Mouse (Mus musculus) heart, embryonic 16.5 days (tissue): Measurements from ENCODE around the gene Sidt2. TPM values are rescaled to one million over a fixed set of nuclear protein-coding genes. Genes with fewer than 3 reads are reported as not detected.

Experiments
- ATAC-seq: fragments of 200-750 bp; cut with Nextera tagmentation; replicated peaks from 2 replicates; pipeline ENCODE4 v1.8.0; 2017; ENCODE audit warnings: moderate number of reproducible peaks; ENCODE audit not compliant: insufficient read depth, low FRiP score; ENCODE audit errors: extremely low read depth
- H3K27ac ChIP-seq: fragments of 300-500 bp; sonication (generic); 2 replicates; pipeline ENCODE4 v1.5.1; 2014; ENCODE audit warnings: mild to moderate bottlenecking, low read length, control low read depth, moderate library complexity
- H3K27me3 ChIP-seq: fragments of 300-500 bp; sonication (generic); 2 replicates; pipeline ENCODE4 v1.6.1; 2014; ENCODE audit warnings: low read length, mixed read lengths; ENCODE audit not compliant: control insufficient read depth, insufficient read depth
- H3K36me3 ChIP-seq: fragments of 300-500 bp; sonication (generic); 2 replicates; pipeline ENCODE4 v1.6.1; 2014; ENCODE audit not compliant: control insufficient read depth, insufficient read depth
- H3K4me1 ChIP-seq: fragments of 300-500 bp; sonication (generic); 2 replicates; pipeline ENCODE4 v1.6.1; 2014; ENCODE audit warnings: low read length, mixed read lengths; ENCODE audit not compliant: control insufficient read depth, insufficient read depth
- H3K4me2 ChIP-seq: fragments of 300-500 bp; sonication (generic); 2 replicates; pipeline ENCODE4 v1.6.1; 2014; ENCODE audit warnings: low read depth, mild to moderate bottlenecking, control low read depth, low read length
- H3K4me3 ChIP-seq: fragments of 300-500 bp; sonication (generic); 2 replicates; pipeline ENCODE4 v1.5.1; 2014; ENCODE audit warnings: mild to moderate bottlenecking, control low read depth, low read length
- H3K9ac ChIP-seq: fragments of 300-500 bp; sonication (generic); 2 replicates; pipeline ENCODE4 v1.6.1; 2014; ENCODE audit warnings: low read length, control low read depth
- H3K9me3 ChIP-seq: fragments of 300-500 bp; sonication (generic); replicated peaks from 2 replicates; pipeline ENCODE4 v1.6.1; 2016; ENCODE audit warnings: low read length; ENCODE audit not compliant: control insufficient read depth
- WGBS: fragments of 180-500 bp; shearing (Covaris S2); extraction: QIAGEN DNeasy Blood & Tissue Kit; methylation state at CpG from one replicate; pipeline ENCODE4 v1.1.7; 2014; 5-methylcytosine and 5-hydroxymethylcytosine counted together
- polyA plus RNA-seq: library from polyadenylated mRNA; unstranded; fragments of >200 nt; fragmentation: Nextera tagmentation; extraction: Ambion mirVana; gene quantifications from 2 replicates; pipeline ENCODE4 v1.2.1, GENCODE M21; 2015

Sidt2 gene
- polyA plus RNA-seq, 1 experiment from 2014 or later = 36.9 TPM

- no peak for ATAC-seq
- H3K27ac ChIP-seq = no peak overlapping the region
- peaks cover 53% of the 10 kb centered on the region for H3K36me3 ChIP-seq
- no peak overlapping the region for H3K4me3 ChIP-seq
- no peaks in the 10 kb centered on the region for H3K27me3 ChIP-seq
- no peaks in the 10 kb centered on the region for H3K4me1 ChIP-seq
- no peak overlapping the region for H3K4me2 ChIP-seq
- H3K9me3 ChIP-seq = no peaks in the 10 kb centered on the region
- WGBS = 88% methylated on average over 8 of the region's 8 CpGs
- no peak overlapping the region for H3K9ac ChIP-seq
These were observed 12.1 kb downstream of the Sidt2 start for GRCm38 (mm10) chr9:45942916-45943315.

DNA sequence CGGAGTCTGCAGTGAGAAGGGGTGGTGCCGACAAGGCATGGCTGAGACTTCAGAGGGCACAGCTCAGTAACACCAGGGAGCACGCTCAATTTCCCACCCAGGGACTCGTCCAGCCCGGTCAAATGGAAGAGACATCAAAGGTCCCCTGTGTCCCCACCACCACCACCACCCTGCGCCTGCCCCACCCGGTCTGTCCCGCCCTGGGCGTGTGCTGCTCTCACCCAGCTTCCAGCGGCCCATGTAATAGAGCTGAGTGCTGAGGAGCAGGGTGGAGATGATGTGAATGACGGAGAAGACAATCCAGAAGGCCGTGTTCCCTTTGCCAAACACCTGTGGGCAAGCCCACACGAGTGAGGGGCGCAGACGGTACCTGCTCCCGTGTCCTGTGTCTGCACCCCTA, 12.6 kb downstream of the Sidt2 start:
- ATAC-seq = no peak
- Histone ChIP-seq H3K36me3 (peaks cover 53% of the 10 kb centered on the region), H3K27me3 (no peaks in the 10 kb centered on the region), H3K9ac (no peak overlapping the region), H3K9me3 (no peaks in the 10 kb centered on the region), H3K4me2 (no peak overlapping the region), H3K27ac (no peak overlapping the region), H3K4me3 (no peak overlapping the region), H3K4me1 (no peaks in the 10 kb centered on the region)
- WGBS = 92% methylated on average over 16 of the region's 16 CpGs

GRCm38 (mm10) chr9:45941329-45941888, 13.6 kb downstream of the Sidt2 start:
- Histone ChIP-seq H3K4me3 (no peak overlapping the region), H3K4me1 (peaks cover 5% of the 10 kb centered on the region), H3K4me2 (no peak overlapping the region), H3K9me3 (no peaks in the 10 kb centered on the region), H3K27me3 (no peaks in the 10 kb centered on the region), H3K27ac (no peak overlapping the region), H3K36me3 (peaks cover 49% of the 10 kb centered on the region), H3K9ac (no peak overlapping the region)
- 71% methylated on average over 18 of the region's 18 CpGs for WGBS
- ATAC-seq = no peak

DNA sequence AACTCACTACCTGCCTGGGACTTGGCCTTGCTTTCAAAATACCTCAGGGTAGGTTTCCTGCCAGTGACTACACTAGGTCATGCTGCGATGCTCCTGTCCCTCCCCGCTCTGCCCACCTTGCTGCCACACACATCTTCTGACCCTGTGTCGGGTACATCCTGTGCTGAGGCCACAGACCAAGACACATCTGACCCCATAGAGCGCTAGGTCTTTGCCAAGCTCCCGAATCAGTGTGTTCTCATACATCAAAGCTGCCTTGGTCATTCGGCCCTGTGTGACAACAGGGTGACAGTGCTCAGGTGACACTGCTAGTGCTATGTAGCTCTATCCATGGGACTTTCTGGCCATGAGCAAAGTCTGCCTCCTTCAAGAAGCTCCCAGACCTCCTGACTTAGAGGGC, 15.3 kb downstream of the Sidt2 start:
- WGBS = 89% methylated on average over 6 of the region's 6 CpGs
- no peak overlapping the region for H3K9ac ChIP-seq
- no peak overlapping the region for H3K4me3 ChIP-seq
- no peaks in the 10 kb centered on the region for H3K9me3 ChIP-seq
- no peaks in the 10 kb centered on the region for H3K27me3 ChIP-seq
- peaks cover 12% of the 10 kb centered on the region for H3K4me1 ChIP-seq
- peaks cover 45% of the 10 kb centered on the region for H3K36me3 ChIP-seq
- ATAC-seq = no peak
- H3K27ac ChIP-seq = no peak overlapping the region
- H3K4me2 ChIP-seq = no peak overlapping the region

GRCm38 (mm10) chr9:45938952-45939637, 16.0 kb downstream of the Sidt2 start:
- H3K9me3 ChIP-seq = no peaks in the 10 kb centered on the region
- 83% methylated on average over 15 of the region's 15 CpGs for WGBS

DNA sequence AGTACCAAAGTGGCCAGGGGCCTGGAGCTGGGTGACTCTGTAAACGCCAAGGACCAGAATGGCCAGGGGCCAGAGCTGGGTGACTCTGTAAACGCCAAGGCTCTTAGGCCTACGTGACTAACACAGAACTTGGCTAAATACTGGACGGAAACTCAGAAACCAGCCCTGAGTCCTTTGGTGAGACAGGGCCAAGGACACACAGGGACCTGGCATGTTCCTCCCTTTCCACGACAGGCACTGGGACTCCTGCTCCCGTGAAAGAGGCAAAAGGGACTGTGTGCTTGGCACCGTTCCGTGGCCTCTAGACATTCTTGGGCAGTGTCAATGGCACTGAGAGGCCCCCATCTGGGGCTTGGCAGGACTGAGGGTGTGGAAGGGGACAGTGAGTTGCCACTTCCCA, 17.0 kb downstream of the Sidt2 start:
- Histone ChIP-seq H3K4me1 (peaks cover 15% of the 10 kb centered on the region), H3K4me3 (no peak overlapping the region), H3K27ac (no peak overlapping the region), H3K9me3 (no peaks in the 10 kb centered on the region), H3K36me3 (peaks cover 38% of the 10 kb centered on the region), H3K9ac (no peak overlapping the region), H3K4me2 (no peak overlapping the region), H3K27me3 (no peaks in the 10 kb centered on the region)
- ATAC-seq = no peak
- WGBS = 81% methylated on average over 8 of the region's 8 CpGs

More at GRCm38 (mm10) chr9:45938952-45939637, 16.0 kb downstream of the Sidt2 start:
- Histone ChIP-seq H3K4me1 (peaks cover 12% of the 10 kb centered on the region), H3K9ac (no peak overlapping the region), H3K27ac (no peak overlapping the region), H3K27me3 (no peaks in the 10 kb centered on the region), H3K4me3 (no peak overlapping the region), H3K36me3 (peaks cover 42% of the 10 kb centered on the region), H3K4me2 (no peak overlapping the region)
- ATAC-seq = no peak

DNA sequence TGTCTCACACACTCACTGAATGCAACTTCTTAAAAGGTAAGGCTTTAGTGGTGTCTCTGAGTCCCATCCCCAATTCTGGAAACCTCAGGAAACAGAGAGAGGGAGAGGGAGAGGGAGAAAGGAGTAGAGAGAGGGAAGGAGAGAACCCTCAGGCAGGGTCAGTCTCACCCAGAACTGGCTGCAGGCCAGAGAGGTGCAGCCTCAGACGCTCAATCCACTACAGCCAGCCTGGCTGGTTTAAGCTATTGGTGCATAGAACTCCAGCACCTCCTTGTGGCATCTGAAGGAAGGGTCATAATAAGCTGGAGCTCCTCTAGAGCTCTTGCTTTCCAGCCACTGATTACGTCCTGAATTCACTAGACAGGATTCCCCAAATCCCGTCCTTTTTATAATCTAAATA, 18.2 kb downstream of the Sidt2 start:
- H3K9ac ChIP-seq = no peak overlapping the region
- WGBS = 5% methylated on average over 3 of the region's 3 CpGs
- H3K4me1 ChIP-seq = peaks cover 26% of the 10 kb centered on the region
- H3K36me3 ChIP-seq = peaks cover 29% of the 10 kb centered on the region
- no peak overlapping the region for H3K4me3 ChIP-seq
- no peak overlapping the region for H3K4me2 ChIP-seq
- H3K27me3 ChIP-seq = no peaks in the 10 kb centered on the region
- H3K9me3 ChIP-seq = no peaks in the 10 kb centered on the region
- peak; percentile 63 for ATAC-seq
- 0 out of 2 replicates have a peak overlapping the region, but pooled peaks have one; percentile 10 for H3K27ac ChIP-seq

DNA sequence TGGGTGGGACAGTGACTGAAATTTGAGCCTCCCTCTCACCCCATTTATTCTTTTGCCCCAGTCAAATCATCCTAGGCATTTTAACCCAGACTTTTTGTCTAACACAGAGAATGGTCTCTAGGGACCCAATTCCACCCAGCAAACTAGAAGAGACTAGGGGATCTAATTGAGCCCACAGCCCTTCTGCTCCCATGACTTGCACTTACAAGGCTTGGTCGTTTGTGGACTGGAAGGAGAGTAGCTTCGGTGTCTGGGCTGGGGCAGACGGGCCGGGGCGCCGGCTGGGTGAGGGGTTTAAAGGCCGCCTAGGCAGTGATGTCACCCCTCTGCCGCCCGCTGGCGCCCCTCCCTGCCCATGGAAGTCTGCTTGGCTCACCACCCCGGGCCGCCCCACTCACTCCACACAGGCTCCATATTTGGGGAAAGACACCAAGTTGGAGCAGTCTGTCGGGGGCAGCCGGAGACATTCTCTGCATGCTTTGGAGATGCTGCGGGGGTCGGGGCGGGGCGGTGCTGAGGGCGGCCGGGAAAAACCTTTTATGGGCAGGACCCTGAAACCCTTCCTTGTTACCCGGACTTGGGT, 19.3 kb downstream of the Sidt2 start, which contains the start of gene Tagln:
Tagln (minus strand) TSS at position 431 of the 583 bp plus-strand sequence.
- H3K27ac ChIP-seq = peak within 1 kb of the TSS; percentile 42; the same call in 1 of the 2 replicates
- peak within 1 kb of the TSS; percentile 63 for H3K4me2 ChIP-seq
- H3K4me1 ChIP-seq = peaks cover 26% of the 10 kb centered on the region
- ATAC-seq = peak; percentile 15; the same call in 1 of the 2 replicates
- peak within 1 kb of the TSS; percentile 42 for H3K4me3 ChIP-seq
- peak within 1 kb of the TSS; percentile 53 for H3K9ac ChIP-seq
- no peaks in the 10 kb centered on the region for H3K27me3 ChIP-seq
- H3K36me3 ChIP-seq = peaks cover 26% of the 10 kb centered on the region
- H3K9me3 ChIP-seq = no peaks in the 10 kb centered on the region
- 5% methylated on average over 21 of the region's 21 CpGs for WGBS
